Mouse (Mus musculus) gastrocnemius, postnatal 14 days (tissue): ENCODE measurements around the gene Scaf1. TPM values are rescaled to one million over a fixed set of nuclear protein-coding genes. Genes with fewer than 3 reads are reported as not detected.

Experiments
- DNase-seq: peaks from one replicate; pipeline ENCODE4 v3.0.0; 2021; ENCODE audit warnings: mixed read lengths
- intact Hi-C: fragments of 180-260 bp; cut with DNase I; formaldehyde crosslinking; loops from one replicate; pipeline ENCODE4 v1.15.1; 2025; ENCODE audit warnings: low total_unique reads
- microRNA-seq, 2 experiments: library from miRNA; unstranded; fragments of <30 nt; microRNA quantifications; one replicate each; pipeline ENCODE4 v1.2.0; 2021
- total RNA-seq, 2 experiments: library from RNA; stranded (reverse); gene quantifications; 2 replicates each; pipeline ENCODE4 v1.2.3; 2021

The Scaf1 gene
- total RNA-seq, 2 experiments from 2014 or later: 35.6 to 40.1 TPM

GRCm38 (mm10) chr7:44962831-44963230 is 53.3 kb downstream of the Scaf1 start:
- intact Hi-C loops: no loop called here
- DNase-seq: no peak

GRCm38 (mm10) chr7:44962337-44962736 is 53.8 kb downstream of the Scaf1 start:
- DNase-seq: no peak
- intact Hi-C loops: no loop called here

GRCm38 (mm10) chr7:44960512-44960910 is 55.7 kb downstream of the Scaf1 start:
- no peak for DNase-seq
- intact Hi-C loops: no loop called here

- DNase-seq: no peak
- intact Hi-C loops: loop anchor here (5.0 to 10.0 kb wide), 2 partner anchors 38 to 55 kb away; no protein-coding TSS in a partner anchor
These were observed 56.2 kb downstream of the Scaf1 start for GRCm38 (mm10) chr7:44959874-44960511.

GRCm38 (mm10) chr7:44959281-44959680 is 56.9 kb downstream of the Scaf1 start:
- intact Hi-C loops: loop anchor here (5.0 to 10.0 kb wide), 2 partner anchors 37 to 54 kb away; no protein-coding TSS in a partner anchor
- DNase-seq: no peak

- DNase-seq: no peak
- intact Hi-C loops: loop anchor here (5.0 to 10.0 kb wide), 2 partner anchors 36 to 53 kb away; no protein-coding TSS in a partner anchor
These were observed 58.0 kb downstream of the Scaf1 start for GRCm38 (mm10) chr7:44958208-44958607.

GRCm38 (mm10) chr7:44957183-44957835 is 58.9 kb downstream of the Scaf1 start:
- DNase-seq: peak; percentile 64
- intact Hi-C loops: loop anchor here (5.0 to 10.0 kb wide), 2 partner anchors 35 to 53 kb away; no protein-coding TSS in a partner anchor

GRCm38 (mm10) chr7:44956266-44956665 is 59.9 kb downstream of the Scaf1 start:
- no peak for DNase-seq
- intact Hi-C loops: loop anchor here (5.0 to 10.0 kb wide), 2 partner anchors 34 to 51 kb away; no protein-coding TSS in a partner anchor

GRCm38 (mm10) chr7:44955628-44956027 is 60.5 kb downstream of the Scaf1 start:
- DNase-seq: no peak
- intact Hi-C loops: loop anchor here (5.0 to 10.0 kb wide), 2 partner anchors 33 to 51 kb away; no protein-coding TSS in a partner anchor

GRCm38 (mm10) chr7:44954091-44954885 is 61.9 kb downstream of the Scaf1 start:
- no peak for DNase-seq
- intact Hi-C loops: loop anchor here (10.0 kb wide), 1 partner anchor 49 kb away; no protein-coding TSS in a partner anchor

GRCm38 (mm10) chr7:44953561-44953960 is 62.6 kb downstream of the Scaf1 start:
- intact Hi-C loops: loop anchor here (10.0 kb wide), 1 partner anchor 49 kb away; no protein-coding TSS in a partner anchor
- no peak for DNase-seq

Small RNA genes lying within 50 kb of the gene (microRNA-seq; reads per million reads assigned to microRNA genes)
- gene Mir7054: 0.32 to 0.50 reads per million in 2 experiments

Other genes with a start within 250 kb of the Scaf1 start
- gene Nup62, start 200.3 kb downstream of the Scaf1 start, total RNA-seq: 10 to 100 TPM; 21.2 to 28.1 TPM
- gene Il4i1, start 200.0 kb downstream of the Scaf1 start, total RNA-seq: 1 to 10 TPM; 2.3 to 2.6 TPM
- 10 to 100 TPM; 54.5 to 62.2 TPM for gene Atf5, start 199.7 kb downstream of the Scaf1 start, total RNA-seq
- gene Akt1s1, start 167.4 kb downstream of the Scaf1 start, total RNA-seq: 10 to 100 TPM; 85.9 to 86.7 TPM
- gene Tbc1d17, start 167.3 kb downstream of the Scaf1 start, total RNA-seq: 10 to 100 TPM; 28.2 to 38.9 TPM
- 10 to 100 TPM; 15.1 to 16.6 TPM for gene Pnkp, start 159.2 kb downstream of the Scaf1 start, total RNA-seq
- 100 to 1,000 TPM; 161 to 167 TPM for gene Ptov1, start 146.6 kb downstream of the Scaf1 start, total RNA-seq
- 10 to 100 TPM; 48.0 to 49.7 TPM for gene Med25, start 123.7 kb downstream of the Scaf1 start, total RNA-seq
- gene Fuz, start 120.3 kb downstream of the Scaf1 start, total RNA-seq: 10 to 100 TPM; 18.8 to 23.4 TPM
- 10 to 100 TPM; 55.4 to 60.8 TPM for gene Ap2a1, start 86.9 kb downstream of the Scaf1 start, total RNA-seq
- gene Tsks, start 73.2 kb downstream of the Scaf1 start, total RNA-seq: not detected
- gene Cpt1c, start 41.5 kb downstream of the Scaf1 start, total RNA-seq: 1 to 10 TPM; 2.3 to 2.7 TPM
- gene Prmt1, start 29.8 kb downstream of the Scaf1 start, total RNA-seq: 100 to 1,000 TPM; 144 to 227 TPM
- 10 to 100 TPM; 20.0 to 22.2 TPM for gene Irf3, start 18.7 kb downstream of the Scaf1 start, total RNA-seq
- 10 to 100 TPM in 1 of 2 experiments, 1 to 10 TPM in 1; 10.0 to 10.6 TPM for gene Bcl2l12, start 17.7 kb downstream of the Scaf1 start, total RNA-seq
- 10 to 100 TPM; 43.1 to 53.1 TPM for gene Rras, start 1.6 kb upstream of the Scaf1 start, total RNA-seq
- gene Prr12, start 36.5 kb upstream of the Scaf1 start, total RNA-seq: 10 to 100 TPM; 17.9 to 29.6 TPM
- 10 to 100 TPM; 34.3 to 35.2 TPM for gene Nosip, start 46.1 kb upstream of the Scaf1 start, total RNA-seq
- gene Prrg2, start 46.3 kb upstream of the Scaf1 start, total RNA-seq: 1 to 10 TPM; 7.2 to 7.6 TPM
- gene Rcn3, start 75.9 kb upstream of the Scaf1 start, total RNA-seq: 10 to 100 TPM; 57.2 to 80.5 TPM
- 10 to 100 TPM; 62.5 to 64.4 TPM for gene Fcgrt, start 87.5 kb upstream of the Scaf1 start, total RNA-seq
- gene Rps11, start 108.1 kb upstream of the Scaf1 start, total RNA-seq: 100 to 1,000 TPM; 599 to 696 TPM
- gene Rpl13a, start 112.4 kb upstream of the Scaf1 start, total RNA-seq: 100 to 1,000 TPM; 742 to 866 TPM
- not detected for gene Gm45713, start 119.9 kb upstream of the Scaf1 start, total RNA-seq
- 1 to 10 TPM; 1.9 to 2.5 TPM for gene Flt3l, start 120.1 kb upstream of the Scaf1 start, total RNA-seq
- gene Pih1d1, start 137.9 kb upstream of the Scaf1 start, total RNA-seq: 10 to 100 TPM; 40.0 to 42.4 TPM
- gene Aldh16a1, start 138.2 kb upstream of the Scaf1 start, total RNA-seq: 10 to 100 TPM; 21.4 to 23.2 TPM
- 1 to 10 TPM; 3.6 to 4.3 TPM for gene Slc17a7, start 147.6 kb upstream of the Scaf1 start, total RNA-seq
- under 1 TPM; 0.16 to 0.23 TPM for gene Gfy, start 163.2 kb upstream of the Scaf1 start, total RNA-seq
- gene Pth2, start 164.6 kb upstream of the Scaf1 start, total RNA-seq: not detected
- gene Ccdc155, start 188.5 kb upstream of the Scaf1 start, total RNA-seq: 1 to 10 TPM; 2.1 to 2.6 TPM
- gene Dkkl1, start 195.8 kb upstream of the Scaf1 start, total RNA-seq: not detected
- 10 to 100 TPM in 1 of 2 experiments, 1 to 10 TPM in 1; 7.1 to 10.9 TPM for gene Tead2, start 199.4 kb upstream of the Scaf1 start, total RNA-seq
- gene Cd37, start 222.8 kb upstream of the Scaf1 start, total RNA-seq: 1 to 10 TPM; 1.4 to 1.5 TPM
- gene Slc6a16, start 224.7 kb upstream of the Scaf1 start, total RNA-seq: not detected